Mouse (Mus musculus) midbrain, postnatal 0 days (tissue): Measurements from ENCODE around the gene Kif5a. TPM values are rescaled to one million over a fixed set of nuclear protein-coding genes. Genes with fewer than 3 reads are reported as not detected.

ENCODE experiments used
- ATAC-seq: fragments of 200-750 bp; cut with Nextera tagmentation; 2 replicates; pipeline ENCODE4 v1.8.0; 2017; ENCODE audit warnings: moderate number of reproducible peaks, mild to moderate bottlenecking, moderate TSS enrichment, moderate library complexity; ENCODE audit not compliant: low FRiP score
- DNase-seq: peaks from one replicate; pipeline ENCODE4 v3.0.0-alpha.2; 2015; ENCODE audit warnings: low spot score
- H3K27ac ChIP-seq: fragments of 300-500 bp; sonication (generic); 2 replicates; pipeline ENCODE4 v1.5.1; 2014; ENCODE audit warnings: low read depth, mild to moderate bottlenecking, low read length, mixed read lengths
- H3K27me3 ChIP-seq: fragments of 300-500 bp; sonication (generic); 2 replicates; pipeline ENCODE4 v1.6.1; 2014; ENCODE audit warnings: low read length, control low read depth, mixed read lengths; ENCODE audit not compliant: insufficient read depth
- H3K36me3 ChIP-seq: fragments of 300-500 bp; sonication (generic); 2 replicates; pipeline ENCODE4 v1.6.1; 2014; ENCODE audit warnings: low read length, control low read depth, mixed read lengths; ENCODE audit not compliant: insufficient read depth
- H3K4me1 ChIP-seq: fragments of 300-500 bp; sonication (generic); 2 replicates; pipeline ENCODE4 v1.6.1; 2014; ENCODE audit warnings: mild to moderate bottlenecking, control low read depth, antibody characterized with exemption, low read length, mixed read lengths; ENCODE audit not compliant: insufficient read depth
- H3K4me2 ChIP-seq: fragments of 300-500 bp; sonication (generic); 2 replicates; pipeline ENCODE4 v1.6.1; 2014; ENCODE audit warnings: low read depth, mild to moderate bottlenecking, low read length, mixed read lengths; ENCODE audit not compliant: poor library complexity, severe bottlenecking
- H3K4me3 ChIP-seq: fragments of 300-500 bp; sonication (generic); 2 replicates; pipeline ENCODE4 v1.5.1; 2014; ENCODE audit warnings: low read depth, mild to moderate bottlenecking, low read length, moderate library complexity
- H3K9ac ChIP-seq: fragments of 300-500 bp; sonication (generic); replicated peaks from 2 replicates; pipeline ENCODE4 v1.6.1; 2014; ENCODE audit warnings: mild to moderate bottlenecking, low read length, moderate library complexity, mixed read lengths; ENCODE audit not compliant: poor library complexity, severe bottlenecking
- H3K9me3 ChIP-seq: fragments of 300-500 bp; sonication (generic); 2 replicates; pipeline ENCODE4 v1.6.1; 2016; ENCODE audit warnings: low read length, control low read depth
- CTCF ChIP-seq: IDR thresholded peaks from 2 replicates; pipeline ENCODE4 v1.5.1; 2016; ENCODE audit warnings: antibody characterized with exemption, mild to moderate bottlenecking
- WGBS: fragments of 180-500 bp; shearing (Covaris S2); extraction: QIAGEN DNeasy Blood & Tissue Kit; methylation state at CpG from one replicate; pipeline ENCODE4 v1.1.7; 2014; 5-methylcytosine and 5-hydroxymethylcytosine counted together
- polyA plus RNA-seq: library from polyadenylated mRNA; unstranded; fragments of >200 nt; fragmentation: Nextera tagmentation; extraction: Ambion mirVana; gene quantifications from 2 replicates; pipeline ENCODE4 v1.2.1, GENCODE M21; 2015
- total RNA-seq: library from RNA; depleted of rRNA; stranded (reverse); fragments of >200 nt; gene quantifications from 2 replicates; pipeline ENCODE4 v1.2.3, GENCODE M21; 2014

Gene Kif5a
- total and polyA plus RNA-seq, 2 experiments from 2014 or later, result 102 to 249 TPM

GRCm38 (mm10) chr10:127286730-127287129 lies 23.6 kb upstream of the Kif5a start:
- H3K4me3 ChIP-seq, result 0 out of 2 replicates have a peak overlapping the region, but pooled peaks have one; percentile 68
- H3K27ac ChIP-seq, result no peak overlapping the region
- ATAC-seq, result no peak
- H3K36me3 ChIP-seq, result peaks cover 46% of the 10 kb centered on the region
- H3K9ac ChIP-seq, result 0 out of 2 replicates have a peak overlapping the region, but pooled peaks have one; percentile 29
- peak overlapping the region; percentile 80 for H3K4me2 ChIP-seq
- 43% methylated on average over 7 of the region's 7 CpGs for WGBS
- TF ChIP-seq CTCF, result no peak
- DNase-seq, result no peak
- H3K27me3 ChIP-seq, result no peaks in the 10 kb centered on the region
- H3K4me1 ChIP-seq, result peaks cover 17% of the 10 kb centered on the region
- H3K9me3 ChIP-seq, result no peaks in the 10 kb centered on the region

DNA sequence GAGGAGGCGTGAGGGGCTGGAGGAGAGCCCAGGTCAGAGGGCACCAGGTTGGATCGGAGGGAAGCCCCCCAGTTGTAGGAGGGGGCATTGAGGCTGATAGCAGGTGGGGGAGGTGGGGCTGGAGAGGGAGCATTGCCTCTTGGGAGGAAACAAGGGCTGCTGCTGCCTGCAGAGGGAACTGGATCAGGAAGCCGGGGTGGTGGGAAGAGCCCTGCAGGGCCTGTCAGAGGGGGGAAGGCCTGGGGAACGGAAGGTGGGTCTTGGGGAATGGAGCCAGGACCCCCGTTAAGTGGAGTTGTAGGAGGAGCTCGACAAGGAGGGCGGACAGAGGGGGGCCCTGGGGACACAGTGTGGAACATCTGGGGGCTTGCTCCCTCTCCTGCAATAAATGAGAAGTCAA lies 23.0 kb upstream of the Kif5a start:
- Histone ChIP-seq H3K4me3 (no peak overlapping the region), H3K27me3 (no peaks in the 10 kb centered on the region), H3K4me2 (no peak overlapping the region), H3K4me1 (peaks cover 14% of the 10 kb centered on the region), H3K36me3 (peaks cover 52% of the 10 kb centered on the region), H3K27ac (no peak overlapping the region), H3K9me3 (no peaks in the 10 kb centered on the region), H3K9ac (peak overlapping the region; percentile 29; the same call in 1 of the 2 replicates)
- ATAC-seq (no peak), DNase-seq (no peak)
- WGBS, result 72% methylated on average over 7 of the region's 7 CpGs
- no peak for TF ChIP-seq CTCF

GRCm38 (mm10) chr10:127285644-127286043 lies 22.5 kb upstream of the Kif5a start:
- H3K9me3 ChIP-seq, result no peaks in the 10 kb centered on the region
- H3K4me2 ChIP-seq, result no peak overlapping the region
- no peak for DNase-seq
- TF ChIP-seq CTCF, result no peak
- H3K36me3 ChIP-seq, result peaks cover 52% of the 10 kb centered on the region
- H3K27ac ChIP-seq, result no peak overlapping the region
- H3K4me1 ChIP-seq, result peaks cover 14% of the 10 kb centered on the region
- no peak for ATAC-seq
- no peak overlapping the region for H3K4me3 ChIP-seq
- peak overlapping the region; percentile 29; the same call in 1 of the 2 replicates for H3K9ac ChIP-seq
- WGBS, result 60% methylated on average over 13 of the region's 13 CpGs
- no peaks in the 10 kb centered on the region for H3K27me3 ChIP-seq

- no peak overlapping the region for H3K4me2 ChIP-seq
- WGBS, result 85% methylated on average over 10 of the region's 11 CpGs
- peaks cover 52% of the 10 kb centered on the region for H3K36me3 ChIP-seq
- no peak overlapping the region for H3K9ac ChIP-seq
- no peak overlapping the region for H3K27ac ChIP-seq
- ATAC-seq, result no peak
- no peak overlapping the region for H3K4me3 ChIP-seq
- H3K9me3 ChIP-seq, result no peaks in the 10 kb centered on the region
- no peak for TF ChIP-seq CTCF
- DNase-seq, result no peak
- H3K4me1 ChIP-seq, result peaks cover 14% of the 10 kb centered on the region
- no peaks in the 10 kb centered on the region for H3K27me3 ChIP-seq
Observed at GRCm38 (mm10) chr10:127284724-127285500, 21.8 kb upstream of the Kif5a start.

DNA sequence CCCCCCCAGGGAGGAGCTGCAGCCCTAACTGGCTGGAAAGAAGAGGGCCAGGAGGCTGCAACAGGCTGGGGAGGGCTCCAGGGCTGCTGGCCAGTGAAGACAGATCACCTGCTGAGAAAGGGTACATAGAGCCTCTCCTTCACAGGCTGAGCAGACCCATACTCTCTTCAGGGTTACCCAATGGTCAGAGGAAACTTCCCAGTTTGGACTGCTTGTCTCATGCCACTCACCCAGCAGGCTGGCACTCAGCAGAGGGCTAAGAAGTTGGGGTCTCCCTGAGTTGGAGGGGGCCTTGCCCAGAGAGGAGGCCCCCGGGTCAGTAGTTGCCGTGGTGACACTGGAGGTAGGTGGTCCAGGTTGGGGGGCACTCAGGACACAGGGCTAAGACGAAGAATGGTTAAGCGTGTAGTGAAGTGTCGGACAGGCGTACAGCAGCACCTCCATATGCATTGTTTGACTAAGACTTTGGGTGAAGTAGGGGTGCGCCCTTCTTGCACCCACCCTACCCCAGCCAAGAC lies 21.0 kb upstream of the Kif5a start:
- no peak for DNase-seq
- no peak for TF ChIP-seq CTCF
- peaks cover 55% of the 10 kb centered on the region for H3K36me3 ChIP-seq

GRCm38 (mm10) chr10:127282620-127283215 lies 19.6 kb upstream of the Kif5a start:
- peaks cover 68% of the 10 kb centered on the region for H3K36me3 ChIP-seq
- H3K4me2 ChIP-seq, result no peak overlapping the region
- WGBS, result 86% methylated on average over 13 of the region's 13 CpGs

More for the DNA sequence above, 21.0 kb upstream of the Kif5a start:
- no peaks in the 10 kb centered on the region for H3K9me3 ChIP-seq
- H3K4me2 ChIP-seq, result no peak overlapping the region
- H3K27me3 ChIP-seq, result no peaks in the 10 kb centered on the region
- H3K4me3 ChIP-seq, result no peak overlapping the region
- no peak overlapping the region for H3K9ac ChIP-seq
- H3K4me1 ChIP-seq, result peaks cover 14% of the 10 kb centered on the region
- 93% methylated on average over 7 of the region's 7 CpGs for WGBS
- H3K27ac ChIP-seq, result no peak overlapping the region
- no peak for ATAC-seq

More at GRCm38 (mm10) chr10:127282620-127283215, 19.6 kb upstream of the Kif5a start:
- H3K4me1 ChIP-seq, result peaks cover 13% of the 10 kb centered on the region
- H3K27ac ChIP-seq, result no peak overlapping the region
- no peaks in the 10 kb centered on the region for H3K9me3 ChIP-seq
- ATAC-seq (no peak), DNase-seq (no peak)
- no peak overlapping the region for H3K4me3 ChIP-seq
- H3K9ac ChIP-seq, result no peak overlapping the region
- H3K27me3 ChIP-seq, result no peaks in the 10 kb centered on the region
- no peak for TF ChIP-seq CTCF
